Mouse (Mus musculus) stomach, embryonic 16.5 days (tissue): ENCODE measurements around the gene Acp2. TPM values are rescaled to one million over a fixed set of nuclear protein-coding genes. Genes with fewer than 3 reads are reported as not detected.

Experiments
- ATAC-seq: fragments of 200-750 bp; cut with Nextera tagmentation; 2 replicates; pipeline ENCODE4 v1.8.0; 2017; ENCODE audit warnings: moderate number of reproducible peaks, moderate TSS enrichment; ENCODE audit not compliant: insufficient read depth, low FRiP score
- H3K27ac ChIP-seq: fragments of 300-500 bp; sonication (generic); 2 replicates; pipeline ENCODE4 v1.5.1; 2014; ENCODE audit warnings: low read length
- H3K27me3 ChIP-seq: fragments of 300-500 bp; sonication (generic); 2 replicates; pipeline ENCODE4 v1.6.1; 2014; ENCODE audit warnings: low read length, control low read depth, mixed read lengths; ENCODE audit not compliant: control insufficient read depth, insufficient read depth
- H3K36me3 ChIP-seq: fragments of 300-500 bp; sonication (generic); 2 replicates; pipeline ENCODE4 v1.6.1; 2014; ENCODE audit warnings: low read length; ENCODE audit not compliant: control insufficient read depth, insufficient read depth
- H3K4me1 ChIP-seq: fragments of 300-500 bp; sonication (generic); 2 replicates; pipeline ENCODE4 v1.6.1; 2014; ENCODE audit warnings: low read length, control low read depth, mixed read lengths; ENCODE audit not compliant: control insufficient read depth, insufficient read depth
- H3K4me2 ChIP-seq: fragments of 300-500 bp; sonication (generic); 2 replicates; pipeline ENCODE4 v1.6.1; 2014; ENCODE audit warnings: low read depth, low read length, mixed read lengths
- H3K4me3 ChIP-seq: fragments of 300-500 bp; sonication (generic); replicated peaks from 2 replicates; pipeline ENCODE4 v1.5.1; 2014; ENCODE audit warnings: mild to moderate bottlenecking, low read length
- H3K9ac ChIP-seq: fragments of 300-500 bp; sonication (generic); 2 replicates; pipeline ENCODE4 v1.6.1; 2014; ENCODE audit warnings: low read length
- H3K9me3 ChIP-seq: fragments of 300-500 bp; sonication (generic); replicated peaks from 2 replicates; pipeline ENCODE4 v1.6.1; 2016; ENCODE audit warnings: low read length, control low read depth; ENCODE audit not compliant: control insufficient read depth
- WGBS: fragments of 180-500 bp; shearing (Covaris S2); extraction: QIAGEN DNeasy Blood & Tissue Kit; methylation state at CpG from one replicate; pipeline ENCODE4 v1.1.7; 2014; 5-methylcytosine and 5-hydroxymethylcytosine counted together
- polyA plus RNA-seq: library from polyadenylated mRNA; unstranded; fragments of >200 nt; fragmentation: Nextera tagmentation; extraction: Ambion mirVana; gene quantifications from 2 replicates; pipeline ENCODE4 v1.2.1, GENCODE M21; 2015

The Acp2 gene
- polyA plus RNA-seq, 1 experiment from 2014 or later: 23.1 TPM

DNA sequence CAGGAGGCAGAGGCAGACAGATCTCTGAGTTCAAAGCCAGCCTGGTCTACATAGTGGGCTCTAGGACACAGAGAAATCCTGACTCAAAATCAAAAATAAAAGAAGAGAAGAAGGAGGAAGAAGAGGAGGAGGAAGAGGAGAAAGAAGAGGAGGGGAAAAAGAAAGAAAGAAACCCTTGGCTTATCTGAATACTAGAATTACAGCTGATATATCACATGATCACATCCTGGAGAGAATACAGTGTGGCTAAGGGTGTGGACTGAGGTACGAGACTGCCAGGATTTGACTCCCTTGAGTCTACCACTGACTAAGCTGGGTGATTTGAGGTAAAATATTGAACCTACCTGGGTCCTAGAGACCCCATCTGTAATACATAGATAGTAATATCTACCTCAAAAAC, 16.5 kb upstream of the Acp2 start:
- ATAC-seq: no peak
- Histone ChIP-seq H3K36me3 (no peaks in the 10 kb centered on the region), H3K4me1 (peaks cover 10% of the 10 kb centered on the region; the same call in 1 of the 2 replicates), H3K4me3 (no peak overlapping the region), H3K4me2 (no peak overlapping the region), H3K27me3 (no peaks in the 10 kb centered on the region), H3K9ac (no peak overlapping the region), H3K9me3 (no peaks in the 10 kb centered on the region), H3K27ac (no peak overlapping the region)
- WGBS: 41% methylated on average over 1 of the region's 1 CpGs

DNA sequence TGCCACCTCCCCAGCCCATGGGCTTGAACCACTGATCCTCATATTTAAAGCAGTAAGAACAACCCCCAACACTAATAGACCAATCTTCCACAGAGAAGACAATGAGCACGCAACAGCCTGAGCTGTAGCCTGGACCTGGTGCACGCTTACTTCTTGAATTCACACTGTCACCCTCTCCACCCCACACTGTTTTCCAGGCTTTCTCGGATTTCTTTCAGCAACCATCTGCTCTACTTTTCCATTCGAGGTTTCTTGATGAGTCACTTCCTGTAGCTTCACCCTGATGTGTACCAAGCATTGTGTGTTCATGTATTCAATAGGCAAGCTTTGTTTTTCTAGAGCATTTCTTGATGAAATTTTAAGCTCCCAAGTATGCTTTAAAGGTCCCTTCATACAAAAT, 15.3 kb upstream of the Acp2 start:
- no peak overlapping the region for H3K4me2 ChIP-seq
- no peaks in the 10 kb centered on the region for H3K9me3 ChIP-seq
- WGBS: 44% methylated on average over 4 of the region's 4 CpGs
- no peaks in the 10 kb centered on the region for H3K36me3 ChIP-seq
- H3K27ac ChIP-seq: no peak overlapping the region
- H3K4me3 ChIP-seq: no peak overlapping the region
- H3K27me3 ChIP-seq: no peaks in the 10 kb centered on the region
- 0 out of 2 replicates have a peak, but pooled peaks cover 4% of the 10 kb centered on the region for H3K4me1 ChIP-seq
- no peak for ATAC-seq
- no peak overlapping the region for H3K9ac ChIP-seq

DNA sequence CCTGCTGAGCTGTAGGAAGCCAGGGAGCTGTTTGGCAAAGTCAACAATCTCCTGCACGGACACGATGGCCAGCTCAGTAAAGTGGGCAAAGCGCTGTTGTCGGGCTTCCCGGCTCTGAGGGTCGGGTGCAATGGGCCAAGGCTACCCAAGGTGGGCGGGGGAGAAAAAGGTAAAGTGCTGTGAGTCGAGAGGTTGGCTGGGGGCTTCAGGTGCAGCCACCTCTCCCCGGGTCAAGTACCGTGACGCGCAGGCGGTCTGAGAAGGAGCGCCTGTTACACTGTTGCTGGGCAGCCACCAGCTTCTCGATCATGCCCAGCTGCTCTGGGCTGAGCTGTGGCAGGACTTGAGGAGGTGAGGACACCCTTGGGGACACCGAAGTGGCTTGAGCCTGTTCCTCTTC, 12.2 kb upstream of the Acp2 start:
- no peaks in the 10 kb centered on the region for H3K36me3 ChIP-seq
- no peak for ATAC-seq
- H3K4me2 ChIP-seq: no peak overlapping the region
- no peak overlapping the region for H3K9ac ChIP-seq
- H3K27me3 ChIP-seq: no peaks in the 10 kb centered on the region; the same call in 1 of the 2 replicates
- H3K4me1 ChIP-seq: peaks cover 7% of the 10 kb centered on the region
- WGBS: 81% methylated on average over 16 of the region's 16 CpGs
- no peak overlapping the region for H3K4me3 ChIP-seq
- no peak overlapping the region for H3K27ac ChIP-seq
- H3K9me3 ChIP-seq: no peaks in the 10 kb centered on the region

DNA sequence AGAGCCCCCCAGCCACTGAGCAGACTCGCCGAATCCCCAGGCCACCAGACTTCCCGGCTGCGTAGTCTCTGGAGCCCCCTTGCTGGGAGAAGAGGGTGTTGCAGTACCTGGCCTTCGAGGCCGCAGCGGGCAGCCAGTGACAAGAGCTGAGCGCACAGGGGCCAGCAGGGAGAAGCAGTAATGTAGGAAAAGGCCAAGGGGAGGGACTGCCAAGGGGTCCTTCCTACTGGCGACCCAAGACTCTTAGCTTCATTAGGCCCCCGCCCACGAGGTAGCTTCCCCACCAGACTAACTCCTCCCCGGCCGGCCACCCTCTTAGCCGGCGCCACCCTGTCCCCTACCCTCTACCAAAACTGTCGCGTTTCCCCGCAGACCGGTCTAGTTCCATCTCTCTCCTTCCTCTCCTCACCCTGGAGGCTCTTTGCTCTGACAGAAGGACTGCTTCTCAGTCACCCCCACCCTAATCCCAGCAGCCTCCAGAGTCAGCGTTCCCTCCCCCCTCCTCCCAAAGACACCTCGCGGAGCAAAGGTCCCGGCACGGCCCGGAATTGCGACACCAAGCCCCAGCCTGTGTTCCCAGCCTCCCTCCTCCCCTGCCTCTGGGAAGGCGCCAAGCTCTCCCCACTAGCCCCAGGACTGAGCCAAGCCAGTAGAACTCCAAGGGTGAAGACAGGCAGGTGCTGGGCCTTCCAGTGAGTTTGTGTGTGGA, 7.9 kb upstream of the Acp2 start:
- Histone ChIP-seq H3K4me3 (peak overlapping the region; percentile 40), H3K27me3 (no peaks in the 10 kb centered on the region; the same call in 1 of the 2 replicates), H3K4me1 (peaks cover 7% of the 10 kb centered on the region), H3K36me3 (no peaks in the 10 kb centered on the region), H3K4me2 (peak overlapping the region; percentile 86), H3K9ac (peak overlapping the region; percentile 69), H3K27ac (no peak overlapping the region), H3K9me3 (no peaks in the 10 kb centered on the region)
- 2% methylated on average over 27 of the region's 27 CpGs for WGBS
- peak; percentile 80 for ATAC-seq

DNA sequence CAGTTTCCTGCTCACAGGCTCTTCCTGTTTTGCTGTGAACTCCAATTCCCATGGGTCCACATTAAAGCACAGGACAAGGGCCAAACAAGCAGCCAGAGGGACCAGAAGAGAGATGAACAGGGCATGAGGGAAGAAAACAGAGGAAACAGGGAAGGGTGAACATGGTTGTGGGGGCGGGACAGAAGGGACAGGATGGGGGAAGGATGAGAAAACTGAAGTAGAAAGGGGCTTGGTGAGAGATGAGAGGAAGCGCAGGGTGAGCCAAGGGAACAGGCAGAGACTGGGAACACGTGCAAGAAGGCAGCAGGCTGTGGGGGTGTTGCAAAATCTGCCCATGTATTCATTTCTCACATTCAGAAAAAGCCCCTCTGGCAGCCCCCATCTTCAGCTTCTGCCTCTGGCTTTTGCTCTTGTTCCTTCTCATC, 6.1 kb upstream of the Acp2 start:
- H3K27ac ChIP-seq: no peak overlapping the region
- ATAC-seq: no peak

DNA sequence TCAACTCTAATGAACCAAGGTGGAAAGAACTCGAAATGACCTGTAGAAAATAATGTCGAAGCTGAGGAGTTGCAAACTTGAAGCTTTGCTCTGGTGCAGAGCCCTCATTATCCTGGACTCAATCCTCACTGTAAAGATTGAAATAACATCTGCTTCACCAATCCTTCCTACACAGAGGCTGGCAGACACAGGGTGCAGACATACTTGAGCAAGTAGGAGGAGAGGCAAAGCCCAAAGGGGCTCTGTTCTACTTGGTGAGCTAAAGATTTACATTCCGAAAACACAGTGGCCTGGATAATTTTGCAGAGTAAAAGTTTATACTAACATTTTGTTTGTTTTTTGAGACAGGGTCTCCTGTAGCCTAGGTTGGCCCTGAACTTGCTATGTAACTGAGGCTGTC, 3.8 kb upstream of the Acp2 start:
- no peak overlapping the region for H3K4me2 ChIP-seq
- ATAC-seq: no peak
- H3K9ac ChIP-seq: no peak overlapping the region
- H3K4me1 ChIP-seq: peaks cover 18% of the 10 kb centered on the region
- no peak overlapping the region for H3K4me3 ChIP-seq
- H3K27ac ChIP-seq: no peak overlapping the region
- H3K27me3 ChIP-seq: no peaks in the 10 kb centered on the region
- 83% methylated on average over 3 of the region's 3 CpGs for WGBS
- H3K36me3 ChIP-seq: no peaks in the 10 kb centered on the region
- no peaks in the 10 kb centered on the region for H3K9me3 ChIP-seq

More for the DNA sequence above, 6.1 kb upstream of the Acp2 start:
- Histone ChIP-seq H3K4me1 (peaks cover 7% of the 10 kb centered on the region), H3K9me3 (no peaks in the 10 kb centered on the region), H3K4me2 (no peak overlapping the region), H3K36me3 (no peaks in the 10 kb centered on the region), H3K4me3 (no peak overlapping the region), H3K9ac (no peak overlapping the region), H3K27me3 (no peaks in the 10 kb centered on the region; the same call in 1 of the 2 replicates)
- 77% methylated on average over 3 of the region's 3 CpGs for WGBS

DNA sequence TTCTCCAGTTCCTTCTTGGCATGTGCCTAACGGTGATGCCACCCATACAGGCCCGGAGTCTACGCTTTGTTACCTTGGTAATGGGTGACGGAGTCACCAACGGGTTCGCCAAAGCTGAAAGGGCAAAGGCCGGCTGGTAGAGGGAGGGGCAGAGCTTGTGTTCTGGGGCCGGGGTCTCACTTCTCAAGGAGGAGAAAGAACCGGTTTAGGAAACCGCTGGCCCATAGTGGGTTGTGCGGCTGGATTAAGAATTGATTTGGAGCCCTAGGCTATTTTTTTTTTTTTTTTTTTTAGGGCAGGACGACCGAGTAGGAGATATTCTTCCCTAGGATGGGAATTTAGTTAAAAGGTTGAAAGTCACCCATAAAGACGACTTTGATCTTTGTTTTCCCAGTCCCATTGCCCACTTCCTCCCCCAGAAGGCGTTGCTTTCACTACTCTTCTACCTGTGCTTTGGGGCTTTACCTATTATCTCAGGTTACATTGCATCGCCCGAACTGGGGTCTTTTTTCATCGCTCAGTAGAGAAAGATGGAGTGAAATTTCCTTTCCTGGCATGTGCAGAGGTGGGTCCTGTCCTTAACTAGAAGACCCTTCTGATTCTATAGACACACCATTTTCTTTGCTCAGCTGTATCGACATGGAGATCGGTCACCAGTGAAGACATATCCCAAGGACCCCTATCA, 429 bp downstream of the Acp2 start:
- ATAC-seq: no peak
- Histone ChIP-seq H3K9ac (peak overlapping the region; percentile 78), H3K4me2 (peak overlapping the region; percentile 72), H3K4me3 (peak overlapping the region; percentile 58), H3K4me1 (peaks cover 14% of the 10 kb centered on the region), H3K9me3 (no peaks in the 10 kb centered on the region), H3K27me3 (no peaks in the 10 kb centered on the region), H3K36me3 (peaks cover 9% of the 10 kb centered on the region; the same call in 1 of the 2 replicates), H3K27ac (0 out of 2 replicates have a peak overlapping the region, but pooled peaks have one; percentile 14)
- WGBS: 12% methylated on average over 20 of the region's 20 CpGs

DNA sequence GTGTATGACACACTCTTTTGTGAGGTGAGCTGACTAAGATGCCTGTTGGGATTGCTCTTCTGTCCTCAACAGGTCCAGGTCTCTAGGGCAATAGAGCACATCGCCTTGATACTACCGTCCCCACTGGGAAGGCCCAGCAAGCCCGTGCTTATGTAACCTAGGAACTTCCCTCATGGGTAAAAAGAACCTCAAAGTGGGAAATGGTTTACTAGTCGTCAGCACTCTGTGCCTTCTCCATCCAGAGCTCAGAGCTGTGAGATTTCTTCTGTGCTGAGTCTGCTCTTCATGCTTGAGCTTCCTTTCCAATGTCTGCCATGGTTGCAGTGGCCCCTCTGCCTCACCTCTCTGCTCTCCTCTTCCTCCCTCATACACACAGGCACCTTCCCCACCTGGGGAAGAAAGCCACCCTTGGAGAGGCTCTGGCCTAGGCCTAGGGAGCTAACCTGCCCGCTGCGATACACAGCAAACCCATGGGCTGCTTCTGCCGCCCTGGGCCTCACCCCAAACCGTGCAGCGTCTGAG, 3.6 kb downstream of the Acp2 start:
- Histone ChIP-seq H3K9me3 (no peaks in the 10 kb centered on the region), H3K27me3 (no peaks in the 10 kb centered on the region), H3K4me2 (no peak overlapping the region), H3K9ac (no peak overlapping the region), H3K27ac (no peak overlapping the region), H3K4me1 (peaks cover 14% of the 10 kb centered on the region), H3K4me3 (no peak overlapping the region), H3K36me3 (peaks cover 23% of the 10 kb centered on the region)
- WGBS: 84% methylated on average over 9 of the region's 9 CpGs
- ATAC-seq: no peak

DNA sequence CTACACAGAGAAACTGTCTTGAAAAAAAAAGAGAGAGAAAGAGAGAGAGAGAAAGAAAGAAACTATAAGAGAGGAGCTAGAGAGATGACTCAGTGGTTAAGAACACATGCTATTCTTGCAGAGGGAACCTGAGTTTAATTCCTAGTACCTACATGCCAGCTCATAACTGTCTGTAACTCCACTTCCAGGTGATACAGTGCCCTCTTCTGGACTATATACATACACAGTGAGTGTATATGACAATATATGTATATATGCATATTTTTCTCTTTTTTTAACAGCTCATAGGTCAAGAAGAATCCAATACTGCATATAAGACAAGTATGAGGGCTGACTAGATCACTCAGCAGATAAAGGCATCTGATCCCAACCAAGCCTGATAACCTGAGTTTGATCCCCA, 10.6 kb downstream of the Acp2 start:
- H3K9me3 ChIP-seq: no peaks in the 10 kb centered on the region
- peaks cover 18% of the 10 kb centered on the region for H3K36me3 ChIP-seq
- H3K9ac ChIP-seq: no peak overlapping the region
- H3K27ac ChIP-seq: no peak overlapping the region
- no peak overlapping the region for H3K4me3 ChIP-seq
- no peak for ATAC-seq
- H3K4me2 ChIP-seq: no peak overlapping the region
- no peaks in the 10 kb centered on the region for H3K27me3 ChIP-seq
- H3K4me1 ChIP-seq: no peaks in the 10 kb centered on the region
